Mouse (Mus musculus) CD4-positive, CD25-positive, alpha-beta regulatory T cell, adult 2 months (primary cell): Measurements from ENCODE around the gene Itsn1.

ENCODE experiments used
- DNase-seq: peaks from one replicate; pipeline ENCODE4 v3.0.0-alpha.2; 2012; ENCODE audit warnings: low read depth, low spot score

The Itsn1 gene

DNA sequence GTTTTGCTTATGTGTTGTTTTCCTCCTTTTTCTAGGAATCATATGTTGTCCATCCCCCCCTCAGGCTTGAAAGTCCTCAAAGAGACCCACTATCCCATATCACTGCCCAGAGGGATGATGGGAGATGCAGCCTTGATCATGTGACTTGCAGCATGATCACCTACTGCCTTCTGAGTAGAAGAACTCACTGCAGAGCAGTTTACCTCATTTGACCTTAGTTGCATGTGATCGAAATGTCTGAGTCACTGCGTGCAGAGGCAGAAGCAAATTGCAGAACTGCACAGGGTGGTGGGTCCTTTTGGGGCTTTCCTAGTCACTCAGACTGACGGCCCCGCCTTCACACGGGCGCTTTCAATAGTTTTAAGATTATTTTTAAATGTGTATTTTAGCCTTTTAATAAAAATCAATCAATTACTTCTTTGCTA, 141.1 kb downstream of the Itsn1 start:
- peak; percentile 52 for DNase-seq

DNA sequence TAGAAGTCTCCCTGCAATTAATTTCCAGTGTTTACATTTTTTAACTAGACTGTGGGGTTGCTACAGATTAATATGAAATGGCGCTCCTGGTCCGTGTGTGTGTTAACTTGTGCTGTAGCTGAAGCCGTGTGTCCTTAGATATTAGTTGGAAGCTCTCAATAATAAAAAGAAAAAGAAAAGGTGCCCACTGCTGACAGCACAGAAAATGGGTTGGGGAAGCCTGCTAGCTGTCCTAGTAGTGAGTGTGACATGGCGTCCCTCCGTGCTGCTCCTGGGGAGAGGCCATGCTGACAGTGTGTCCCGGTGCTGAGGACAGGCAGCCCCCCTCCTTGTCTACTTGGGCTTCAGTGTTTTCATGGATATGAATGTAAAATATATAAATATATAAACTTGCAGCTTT, 142.1 kb downstream of the Itsn1 start:
- DNase-seq, result no peak

GRCm38 (mm10) chr16:91873695-91874094, 144.6 kb downstream of the Itsn1 start:
- no peak for DNase-seq

DNA sequence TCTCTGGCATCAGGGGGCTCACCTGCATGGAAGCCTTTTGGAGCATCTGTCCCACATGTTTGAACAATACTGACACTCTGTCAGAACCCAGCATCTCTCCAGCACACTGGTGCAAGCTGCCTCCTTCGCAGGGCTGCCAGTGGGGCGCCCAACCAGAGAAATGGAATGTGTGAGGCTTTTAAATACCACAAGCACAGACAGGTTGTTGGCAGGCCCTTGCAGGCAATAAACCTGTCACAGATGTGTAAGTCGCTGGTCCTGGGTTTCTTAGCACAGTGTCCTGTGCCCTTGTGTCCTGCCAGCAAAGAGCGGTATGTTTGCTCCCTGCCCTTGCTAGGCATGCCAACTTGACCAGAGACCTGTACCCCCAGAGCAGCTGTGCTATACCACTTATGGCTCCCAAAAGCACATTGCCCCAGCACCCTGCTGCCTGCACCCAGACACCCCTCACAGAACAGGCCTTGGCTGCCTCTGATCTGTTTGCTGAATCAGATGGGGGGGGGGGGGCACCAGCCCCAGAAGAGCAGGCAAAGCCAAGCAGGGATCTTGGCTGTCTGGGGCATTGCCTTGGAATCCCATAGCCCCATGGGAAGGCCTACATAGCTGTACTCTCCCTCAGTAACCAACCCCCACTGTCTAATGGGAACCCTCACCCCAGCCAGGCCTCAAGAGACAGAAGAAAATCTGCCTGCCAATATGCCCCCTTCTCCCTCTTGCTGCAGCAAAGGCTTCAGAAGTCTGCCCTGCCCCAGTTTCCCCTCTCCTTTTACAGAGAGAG, 146.7 kb downstream of the Itsn1 start:
- no peak for DNase-seq

- no peak for DNase-seq
Measured at GRCm38 (mm10) chr16:91876457-91876856, 147.4 kb downstream of the Itsn1 start.

GRCm38 (mm10) chr16:91879101-91879500, 150.0 kb downstream of the Itsn1 start:
- DNase-seq, result no peak

- DNase-seq, result no peak
Measured at GRCm38 (mm10) chr16:91880869-91881767, 152.0 kb downstream of the Itsn1 start.

- no peak for DNase-seq
Measured at GRCm38 (mm10) chr16:91882168-91882859, 153.2 kb downstream of the Itsn1 start.

GRCm38 (mm10) chr16:91883636-91884035, 154.6 kb downstream of the Itsn1 start:
- DNase-seq, result no peak

- DNase-seq, result peak; percentile 79
Measured at GRCm38 (mm10) chr16:91884196-91884595, 155.1 kb downstream of the Itsn1 start.

GRCm38 (mm10) chr16:91885389-91886122, 156.5 kb downstream of the Itsn1 start:
- DNase-seq, result peak; percentile 72

DNA sequence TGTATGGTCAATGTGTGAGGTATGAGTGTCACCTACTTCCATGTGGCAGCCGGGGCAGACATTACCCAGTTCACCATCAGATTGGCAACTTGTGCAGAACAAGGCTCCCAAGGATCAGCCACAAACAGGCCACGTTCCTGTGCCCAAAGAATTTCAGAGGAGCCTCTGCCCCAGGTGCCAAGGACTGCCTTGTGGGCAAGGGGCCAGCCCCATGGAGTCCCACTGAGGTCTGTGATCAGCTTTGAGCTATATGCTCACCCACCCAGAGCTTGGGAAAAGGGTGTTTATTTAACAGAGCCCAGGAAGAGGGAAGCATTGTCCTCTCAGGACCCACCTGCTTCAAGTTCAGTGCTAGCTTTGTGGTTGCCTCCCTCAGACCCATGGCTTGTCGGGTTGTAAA, 159.3 kb downstream of the Itsn1 start:
- no peak for DNase-seq

DNA sequence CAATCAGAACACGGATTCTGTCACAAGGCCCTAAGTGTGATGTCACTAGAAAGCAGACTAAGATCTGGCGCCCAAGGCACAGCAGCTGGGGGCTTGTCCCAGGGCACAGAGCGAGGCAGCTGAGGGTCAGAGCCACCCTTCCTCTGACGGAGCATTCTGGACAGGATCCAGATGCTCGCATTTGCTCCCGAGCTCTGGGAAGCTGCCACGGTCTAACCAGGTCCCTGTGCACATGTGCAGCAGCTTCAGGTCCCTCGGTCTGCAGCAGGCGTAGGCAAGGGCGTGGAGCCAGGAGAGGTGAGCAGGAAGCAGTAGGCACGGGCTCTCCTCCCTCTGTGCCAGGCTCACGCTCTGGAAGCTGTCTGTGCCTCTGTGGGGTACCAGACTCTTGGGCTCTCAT, 160.8 kb downstream of the Itsn1 start:
- DNase-seq, result no peak

DNA sequence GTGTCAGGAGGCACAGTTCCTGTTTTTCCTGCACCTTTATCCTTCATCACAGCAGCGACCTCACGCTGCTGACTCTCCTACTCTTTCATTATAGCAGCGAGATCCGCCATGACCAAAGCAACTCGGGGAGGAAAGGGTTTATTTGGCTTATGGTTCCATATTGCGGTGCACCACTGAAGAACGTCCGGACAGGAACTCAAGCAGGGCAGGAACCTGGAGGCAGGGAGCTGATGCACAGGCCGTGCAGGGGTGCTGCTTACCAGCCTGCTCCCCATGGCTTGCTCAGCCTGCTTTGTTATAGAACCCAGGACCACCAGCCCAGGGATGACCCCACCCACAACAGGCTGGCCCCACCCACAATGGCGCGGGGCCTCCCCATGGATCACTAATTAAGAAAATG, 162.1 kb downstream of the Itsn1 start:
- no peak for DNase-seq

DNA sequence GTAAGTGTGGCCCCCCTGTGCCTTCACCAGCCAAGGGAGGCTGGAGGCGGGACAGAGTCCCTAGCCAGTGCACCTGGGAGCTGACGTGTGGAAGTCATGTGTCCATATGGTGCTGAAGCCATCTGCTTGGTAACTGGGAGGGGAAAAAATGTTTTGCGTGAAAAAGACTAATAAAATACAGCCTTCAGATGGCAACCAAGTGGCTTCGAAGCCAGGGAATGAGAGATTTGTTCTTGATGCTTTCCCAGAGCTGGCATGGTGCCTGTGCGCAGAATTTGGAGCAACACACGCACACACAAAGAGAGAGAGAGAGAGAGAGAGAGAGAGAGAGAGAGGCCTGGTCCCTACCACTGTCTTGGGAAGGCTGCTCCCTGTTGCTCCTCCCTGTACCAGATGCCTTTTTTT, 167.3 kb downstream of the Itsn1 start:
- no peak for DNase-seq

DNA sequence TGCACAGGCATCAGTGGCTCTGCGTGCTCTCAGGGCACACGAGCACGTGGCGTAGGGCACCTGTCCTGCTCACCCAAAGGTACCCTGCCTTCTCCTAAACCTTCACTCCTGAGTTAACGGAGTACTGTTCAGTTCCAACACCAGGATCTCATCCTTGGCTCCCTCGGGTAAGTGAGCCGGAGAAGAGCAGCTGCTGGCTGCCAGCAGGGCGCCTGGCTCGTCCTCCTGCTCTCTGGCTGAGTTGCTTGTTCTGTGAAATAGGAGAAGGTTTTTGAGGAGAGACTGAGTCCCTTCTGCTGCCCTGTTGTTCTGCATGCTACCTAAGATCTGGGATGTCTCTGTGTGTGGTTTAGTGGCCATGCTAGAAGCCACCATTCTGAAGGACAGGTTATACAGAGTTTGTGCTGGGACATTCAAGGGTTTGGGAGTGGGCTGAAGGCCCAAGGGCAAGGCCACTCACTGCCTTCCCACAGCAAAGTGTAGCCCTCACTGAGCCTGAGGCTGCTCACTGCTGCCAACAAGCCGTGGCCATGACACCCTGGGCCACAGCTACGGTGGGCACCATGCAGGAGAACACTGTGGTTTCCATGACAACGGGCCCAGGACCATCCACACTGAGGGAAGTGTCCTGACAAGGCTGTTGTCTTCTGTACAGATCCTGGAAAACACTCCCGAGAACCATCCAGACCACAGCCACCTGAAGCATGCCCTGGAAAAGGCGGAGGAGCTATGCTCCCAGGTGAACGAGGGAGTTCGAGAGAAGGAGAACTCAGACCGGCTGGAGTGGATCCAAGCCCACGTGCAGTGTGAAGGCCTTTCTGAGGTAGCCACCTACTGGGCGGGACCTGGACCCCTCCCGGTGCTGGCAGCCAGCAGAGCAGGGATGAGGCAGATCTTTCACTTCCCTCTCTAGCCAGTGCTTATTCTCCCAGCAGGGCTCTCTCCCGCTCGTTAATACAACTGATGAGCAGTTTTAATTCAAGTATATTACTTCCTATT, 170.1 kb downstream of the Itsn1 start:
- no peak for DNase-seq

DNA sequence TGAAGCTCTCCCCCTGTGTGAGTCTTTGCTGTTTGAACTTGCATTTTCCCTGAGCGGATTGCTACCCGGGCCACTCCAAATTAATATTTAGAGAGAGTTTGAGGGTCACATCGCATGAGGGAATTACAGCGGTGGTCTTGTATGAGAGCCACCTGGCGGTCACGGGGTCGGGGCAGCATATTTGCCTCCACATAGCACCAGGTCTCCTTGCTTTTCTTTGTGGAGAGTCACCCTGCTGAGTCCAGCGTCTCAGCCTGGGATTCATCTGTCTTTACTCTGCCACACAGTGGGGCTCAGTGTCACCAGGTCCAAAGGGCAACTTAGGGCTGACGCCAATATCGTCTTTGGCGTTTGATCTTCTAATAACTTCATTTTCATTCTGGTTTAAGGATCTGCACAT, 171.2 kb downstream of the Itsn1 start:
- DNase-seq, result no peak

DNA sequence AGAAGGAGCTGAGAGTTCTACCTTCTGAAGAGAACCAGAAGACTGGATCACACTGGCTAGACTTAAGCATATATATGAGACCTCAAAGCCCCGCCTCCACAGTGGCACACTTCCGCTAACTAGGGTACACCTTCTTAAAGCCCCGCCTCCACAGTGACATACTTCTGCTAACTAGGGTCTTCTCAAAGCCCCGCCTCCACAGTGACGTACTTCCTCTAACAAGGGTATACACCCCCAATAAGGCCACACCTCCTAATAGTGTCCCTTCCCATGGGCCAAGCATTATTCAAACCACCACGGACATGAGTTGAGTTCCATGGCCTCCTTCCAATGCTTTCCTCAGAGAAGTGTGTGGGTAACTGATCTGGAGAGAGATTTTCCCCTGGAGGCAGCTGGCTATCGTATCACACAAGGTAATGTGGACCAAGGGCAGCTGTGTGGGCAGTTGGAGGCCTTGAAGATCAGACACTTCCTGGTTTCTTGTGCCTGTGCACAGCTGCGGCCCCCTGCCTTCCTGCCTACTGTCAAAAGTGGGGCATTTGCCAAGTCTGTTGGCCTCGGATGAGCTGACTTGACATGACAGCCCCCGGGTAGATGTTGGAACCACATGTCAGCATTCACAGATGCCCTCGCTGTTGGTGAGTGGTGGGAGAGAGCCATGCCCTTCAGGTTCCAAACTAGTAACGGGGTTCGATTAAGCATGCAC, 174.9 kb downstream of the Itsn1 start:
- no peak for DNase-seq

GRCm38 (mm10) chr16:91905127-91905860, 176.2 kb downstream of the Itsn1 start:
- no peak for DNase-seq
